Mouse (Mus musculus): Measurements from ENCODE around the gene Olfr1414. TPM values are rescaled to one million over a fixed set of nuclear protein-coding genes. Genes with fewer than 3 reads are reported as not detected.

The Olfr1414 gene
- polyA plus RNA-seq, 1 experiment from 2014 or later, result not detected

- peak within 1 kb of the TSS; percentile 88 for H3K4me3 ChIP-seq (replicated peaks)
- peaks cover 7% of the 10 kb centered on the region for H3K36me3 ChIP-seq
- H3K27me3 ChIP-seq (replicated peaks), result no peaks in the 10 kb centered on the region
- under 1% methylated on average over 67 of the region's 67 CpGs for whole genome bisulfite sequencing
- H3K9me3 ChIP-seq, result no peaks in the 10 kb centered on the region
- 0 out of 2 replicates have a peak, but pooled peaks cover 6% of the 10 kb centered on the region for H3K4me1 ChIP-seq (replicated peaks)
- ATAC-seq, result peak; percentile 96
- H3K4me2 ChIP-seq (replicated peaks), result peak within 1 kb of the TSS; percentile 93
- H3K27ac ChIP-seq, result peak within 1 kb of the TSS; percentile 77
- H3K9ac ChIP-seq, result peak within 1 kb of the TSS; percentile 93
Measured at GRCm38 (mm10) chr1:92473165-92474041, 45.1 kb downstream of the Olfr1414 start, which contains the start of gene Ndufa10. TSS of gene Ndufa10 (minus strand) at chr1:92473860.

DNA sequence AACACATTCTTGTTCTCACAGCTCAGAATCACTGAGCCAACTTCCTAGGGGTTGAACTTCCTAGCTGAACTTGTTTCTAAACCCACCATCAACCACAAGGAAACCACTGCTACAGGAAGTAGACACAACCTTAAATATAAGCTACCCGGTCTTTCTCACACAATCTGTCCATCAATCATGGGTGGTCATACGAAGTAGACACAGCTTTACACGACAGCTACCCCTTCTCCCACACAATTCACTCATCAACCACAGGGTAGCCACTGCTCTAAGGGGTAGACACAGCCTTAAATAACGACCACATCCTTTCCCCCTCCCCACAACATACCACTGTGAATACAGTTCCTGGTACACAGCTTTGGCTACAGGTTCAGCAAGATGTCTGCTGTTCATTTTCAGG is 49.6 kb downstream of the Olfr1414 start:
- peaks cover 32% of the 10 kb centered on the region for H3K36me3 ChIP-seq
- ATAC-seq, result no peak

DNA sequence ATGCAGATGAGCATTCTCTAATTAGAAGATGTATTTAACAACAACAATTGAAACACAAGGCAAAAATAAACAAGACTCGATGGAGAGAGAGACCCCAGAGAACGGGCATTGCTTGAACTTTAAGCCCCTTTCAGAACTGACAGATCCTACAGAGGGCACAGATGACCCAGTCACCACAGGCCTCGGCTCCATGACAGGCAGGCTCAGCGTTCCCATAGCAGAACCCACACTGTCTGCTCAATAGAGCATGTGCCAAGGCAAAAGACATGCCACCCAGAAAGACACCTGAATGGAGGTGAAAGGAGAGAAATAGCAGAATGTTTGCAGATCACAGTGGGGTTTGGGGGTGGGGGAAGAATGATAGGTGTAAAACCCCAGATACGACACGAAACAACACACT is 60.0 kb downstream of the Olfr1414 start:
- H3K27ac ChIP-seq, result no peak overlapping the region
- no peak overlapping the region for H3K4me2 ChIP-seq (replicated peaks)
- no peak overlapping the region for H3K9ac ChIP-seq
- H3K4me1 ChIP-seq (replicated peaks), result no peaks in the 10 kb centered on the region
- no peak overlapping the region for H3K4me3 ChIP-seq (replicated peaks)
- H3K36me3 ChIP-seq, result peaks cover 40% of the 10 kb centered on the region
- no peaks in the 10 kb centered on the region for H3K9me3 ChIP-seq
- ATAC-seq, result no peak
- no peaks in the 10 kb centered on the region for H3K27me3 ChIP-seq (replicated peaks)
- WGBS, result 89% methylated on average over 6 of the region's 6 CpGs

More for the DNA sequence above, 49.6 kb downstream of the Olfr1414 start:
- Histone ChIP-seq H3K9ac (no peak overlapping the region), H3K27me3 (replicated peaks) (no peaks in the 10 kb centered on the region), H3K27ac (no peak overlapping the region), H3K4me2 (replicated peaks) (no peak overlapping the region), H3K9me3 (no peaks in the 10 kb centered on the region), H3K4me3 (replicated peaks) (no peak overlapping the region), H3K4me1 (replicated peaks) (0 out of 2 replicates have a peak, but pooled peaks cover 6% of the 10 kb centered on the region)
- 80% methylated on average over 4 of the region's 4 CpGs for WGBS

DNA sequence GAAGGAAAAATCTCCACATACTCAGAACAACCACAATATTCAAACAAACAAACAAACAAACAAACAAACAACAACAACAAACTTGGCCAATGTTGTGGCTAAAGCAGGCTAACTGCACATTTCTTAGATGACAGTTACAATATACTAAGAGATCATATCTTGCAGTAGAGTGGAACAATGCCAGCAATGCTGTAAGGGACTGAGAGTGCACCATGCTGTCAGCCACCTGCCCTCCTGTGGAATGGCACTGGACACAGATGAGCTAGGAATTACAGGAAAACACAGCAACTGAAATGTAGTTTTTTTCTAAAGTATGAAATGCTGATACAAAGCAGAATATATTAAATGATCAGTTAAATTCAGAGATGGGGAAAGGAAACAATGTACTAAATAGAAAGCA is 60.7 kb downstream of the Olfr1414 start:
- Histone ChIP-seq H3K4me2 (replicated peaks) (no peak overlapping the region), H3K9me3 (no peaks in the 10 kb centered on the region), H3K4me1 (replicated peaks) (no peaks in the 10 kb centered on the region), H3K4me3 (replicated peaks) (no peak overlapping the region), H3K27me3 (replicated peaks) (no peaks in the 10 kb centered on the region), H3K9ac (no peak overlapping the region), H3K27ac (no peak overlapping the region), H3K36me3 (peaks cover 41% of the 10 kb centered on the region)
- no peak for ATAC-seq

Other genes with a start within 250 kb of the Olfr1414 start
- 335 and 356 TPM in 2 replicates for gene Ndufa10, start 44.8 kb downstream of the Olfr1414 start, polyA plus RNA-seq (2015; fragmentation: Nextera tagmentation; extraction: Ambion mirVana)
- gene Olfr1416, start 33.5 kb downstream of the Olfr1414 start, polyA plus RNA-seq (2015; fragmentation: Nextera tagmentation; extraction: Ambion mirVana), result not detected in 2 replicates
- gene Olfr1415, start 22.6 kb downstream of the Olfr1414 start, polyA plus RNA-seq (2015; fragmentation: Nextera tagmentation; extraction: Ambion mirVana), result not detected in 2 replicates
- not detected in 2 replicates for gene Olfr1413, start 52.7 kb upstream of the Olfr1414 start, polyA plus RNA-seq (2015; fragmentation: Nextera tagmentation; extraction: Ambion mirVana)
- gene Olfr1412, start 67.1 kb upstream of the Olfr1414 start, polyA plus RNA-seq (2015; fragmentation: Nextera tagmentation; extraction: Ambion mirVana), result not detected in 2 replicates
- gene Olfr1411, start 75.8 kb upstream of the Olfr1414 start, polyA plus RNA-seq (2015; fragmentation: Nextera tagmentation; extraction: Ambion mirVana), result not detected in 2 replicates
- not detected in 2 replicates for gene Olfr1410, start 87.1 kb upstream of the Olfr1414 start, polyA plus RNA-seq (2015; fragmentation: Nextera tagmentation; extraction: Ambion mirVana)
- not detected in 2 replicates for gene Olfr12, start 99.1 kb upstream of the Olfr1414 start, polyA plus RNA-seq (2015; fragmentation: Nextera tagmentation; extraction: Ambion mirVana)
- gene Cops9, start 123.3 kb upstream of the Olfr1414 start, polyA plus RNA-seq (2015; fragmentation: Nextera tagmentation; extraction: Ambion mirVana), result 364 and 407 TPM in 2 replicates
- 0.15 and 0.18 TPM in 2 replicates for gene Otos, start 130.2 kb upstream of the Olfr1414 start, polyA plus RNA-seq (2015; fragmentation: Nextera tagmentation; extraction: Ambion mirVana)